Mouse (Mus musculus): ENCODE results near the gene Prkci. TPM values are rescaled to one million over a fixed set of nuclear protein-coding genes. Genes with fewer than 3 reads are reported as not detected.

Gene Prkci
- total RNA-seq (2021): 10 to 100 TPM; 56.8 to 59.5 TPM
- long read RNA-seq, experiment 1, full-length matches to known transcripts: 34 of 44 reads
- long read RNA-seq, experiment 1, partial matches to known transcripts: 2 of 44 reads
- long read RNA-seq, experiment 1, other reads (novel, unspliced or antisense): 8 of 44 reads
- long read RNA-seq, experiment 2, full-length matches to known transcripts: 31 of 44 reads
- long read RNA-seq, experiment 2, partial matches to known transcripts: 3 of 44 reads
- long read RNA-seq, experiment 2, other reads (novel, unspliced or antisense): 10 of 44 reads

- peak; percentile 91 to 94 for DNase-seq (ENCODE audit: low spot score in 2 of 2)
These were observed at the start of gene Prkci for GRCm38 (mm10) chr3:30995283-30995898. Gene Prkci (plus strand): TSS chr3:30995747.

GRCm38 (mm10) chr3:30951652-30952051 is 43.9 kb upstream of the Prkci start:
- DNase-seq (ENCODE audit: low spot score in 2 of 2): no peak

- no peak for DNase-seq (ENCODE audit: low spot score in 2 of 2)
These were observed 43.1 kb upstream of the Prkci start for GRCm38 (mm10) chr3:30952273-30953070.

GRCm38 (mm10) chr3:30956327-30956726 is 39.2 kb upstream of the Prkci start:
- no peak for DNase-seq (ENCODE audit: low spot score in 2 of 2)

GRCm38 (mm10) chr3:30958709-30959108 is 36.8 kb upstream of the Prkci start:
- no peak for DNase-seq (ENCODE audit: low spot score in 2 of 2)

GRCm38 (mm10) chr3:30959868-30960831 is 35.4 kb upstream of the Prkci start:
- DNase-seq (ENCODE audit: low spot score in 2 of 2): no peak

GRCm38 (mm10) chr3:30963100-30963499 is 32.4 kb upstream of the Prkci start:
- no peak for DNase-seq (ENCODE audit: low spot score in 2 of 2)

- DNase-seq (ENCODE audit: low spot score in 2 of 2): no peak
These were observed 31.3 kb upstream of the Prkci start for GRCm38 (mm10) chr3:30964216-30964615.

- DNase-seq (ENCODE audit: low spot score in 2 of 2): no peak
These were observed 29.9 kb upstream of the Prkci start for GRCm38 (mm10) chr3:30965644-30966043.

- DNase-seq (ENCODE audit: low spot score in 2 of 2): peak; percentile 33 to 45
These were observed 26.9 kb upstream of the Prkci start for GRCm38 (mm10) chr3:30968531-30969092.

GRCm38 (mm10) chr3:30969104-30969581 is 26.4 kb upstream of the Prkci start, which contains the start of gene Phc3:
Gene Phc3 (minus strand): TSS chr3:30969415.
- DNase-seq (ENCODE audit: low spot score in 2 of 2): peak; percentile 93 to 96

- peak; percentile 11 to 59 for DNase-seq (ENCODE audit: low spot score in 2 of 2)
These were observed 20.3 kb upstream of the Prkci start for GRCm38 (mm10) chr3:30975102-30975754.

GRCm38 (mm10) chr3:30976991-30977603 is 18.4 kb upstream of the Prkci start:
- no peak for DNase-seq (ENCODE audit: low spot score in 2 of 2)

GRCm38 (mm10) chr3:30981616-30982380 is 13.7 kb upstream of the Prkci start:
- DNase-seq (ENCODE audit: low spot score in 2 of 2): no peak

- DNase-seq (ENCODE audit: low spot score in 2 of 2): no peak
These were observed 12.5 kb upstream of the Prkci start for GRCm38 (mm10) chr3:30982924-30983536.

GRCm38 (mm10) chr3:30987396-30988318 is 7.9 kb upstream of the Prkci start:
- DNase-seq (ENCODE audit: low spot score in 2 of 2): no peak

- DNase-seq (ENCODE audit: low spot score in 2 of 2): no peak
These were observed 3.4 kb upstream of the Prkci start for GRCm38 (mm10) chr3:30992161-30992560.
